Mouse (Mus musculus): ENCODE data around the gene Dvl1.

DNA sequence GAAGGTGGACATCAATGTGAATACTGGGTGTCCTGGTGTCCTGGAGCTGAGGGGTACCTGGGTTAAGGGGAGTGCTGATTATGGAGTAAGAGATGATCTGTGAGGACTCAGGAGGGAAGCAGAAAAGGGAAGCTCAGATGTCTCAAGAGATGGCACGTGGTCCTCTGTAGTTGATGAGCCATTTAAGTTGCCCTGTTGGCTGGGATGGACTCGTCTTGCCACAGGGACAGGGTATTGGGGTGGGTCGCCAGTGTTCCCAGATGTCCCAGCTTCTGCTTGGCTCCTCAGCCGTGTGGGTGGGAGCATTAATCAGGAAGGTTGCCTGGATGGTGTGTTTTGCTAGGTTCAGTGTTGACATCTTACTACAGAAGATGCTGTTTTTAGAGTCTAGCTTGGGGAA is 14.0 kb upstream of the Dvl1 start:
- TF ChIP-seq CTCF (IDR thresholded peaks at IDR 0.05; ENCODE audit: borderline replicate concordance, control insufficient read depth, extremely low read depth, insufficient read depth, low read length, poor library complexity) (no peak), POLR2A (IDR thresholded peaks at IDR 0.05; ENCODE audit: control insufficient read depth, extremely low read depth, insufficient read depth, low read length, poor library complexity) (no peak)

Data from thymus, adult 2 months (tissue).